ENCODE assay signal across 24 mouse cellular contexts in genomic region chr2:141057455-141057833, GRCm38 (mm10).
DNase-seq lines count a peak whose midpoint lies in the region; ATAC-seq and TF ChIP-seq lines count a peak whose summit lies in the region.
"Had no signal": no experiment of that assay in that cellular context is flagged by ENCODE, and none has a peak within 500 bp of the region (broad histone marks: within the 10 kb centered on the region; RNA-seq: fewer than 3 reads in every experiment).

No protein-coding gene starts in this region.

- no peaks in the 10 kb centered on the region for H3K9me3 ChIP-seq in neural tube, embryonic 12.5 days
- no peaks in the 10 kb centered on the region for H3K9me3 ChIP-seq in neural tube, embryonic 15.5 days (replicated peaks)
- no peaks in the 10 kb centered on the region for H3K9me3 ChIP-seq in forebrain, embryonic 15.5 days
- H3K9me3 ChIP-seq in midbrain, embryonic 11.5 days (ENCODE audit: control insufficient read depth, low read length) = no peaks in the 10 kb centered on the region
- H3K9me3 ChIP-seq in midbrain, postnatal 0 days (ENCODE audit: low read length) = no peaks in the 10 kb centered on the region
- H3K9me3 ChIP-seq: embryonic facial prominence, embryonic 13.5 days; G1E; heart, embryonic 12.5 days had no signal

- H3K4me1 ChIP-seq in neural tube, embryonic 12.5 days = 0 out of 2 replicates have a peak, but pooled peaks cover 5% of the 10 kb centered on the region
- no peaks in the 10 kb centered on the region for H3K4me1 ChIP-seq in neural tube, embryonic 15.5 days
- peaks cover 9% of the 10 kb centered on the region for H3K4me1 ChIP-seq in forebrain, embryonic 15.5 days
- H3K4me1 ChIP-seq in midbrain, embryonic 11.5 days (ENCODE audit: control insufficient read depth, insufficient read depth, low read length) = peaks cover 12% of the 10 kb centered on the region; the same call in 1 of the 2 replicates
- H3K4me1 ChIP-seq in midbrain, postnatal 0 days (ENCODE audit: insufficient read depth, low read length) = no peaks in the 10 kb centered on the region; the same call in 1 of the 2 replicates
- H3K4me1 ChIP-seq: embryonic facial prominence, embryonic 13.5 days; heart, embryonic 12.5 days had no signal

- 26% methylated on average over 4 of the region's 4 CpGs for WGBS in neural tube, embryonic 12.5 days
- 28% methylated on average over 4 of the region's 4 CpGs for WGBS in neural tube, embryonic 15.5 days
- 5% methylated on average over 4 of the region's 4 CpGs for WGBS in forebrain, embryonic 15.5 days
- WGBS in midbrain, embryonic 11.5 days = 9% methylated on average over 4 of the region's 4 CpGs
- WGBS in midbrain, postnatal 0 days = 11% methylated on average over 4 of the region's 4 CpGs

- no peak overlapping the region for H3K4me2 ChIP-seq in neural tube, embryonic 12.5 days (replicated peaks)
- no peak overlapping the region for H3K4me2 ChIP-seq in neural tube, embryonic 15.5 days
- no peak overlapping the region for H3K4me2 ChIP-seq in forebrain, embryonic 15.5 days (replicated peaks)
- H3K4me2 ChIP-seq in midbrain, embryonic 11.5 days = peak overlapping the region; percentile 3
- H3K4me2 ChIP-seq in midbrain, postnatal 0 days (ENCODE audit: low read depth, low read length, poor library complexity, severe bottlenecking) = no peak overlapping the region; the same call in 1 of the 2 replicates
- H3K4me2 ChIP-seq: embryonic facial prominence, embryonic 13.5 days; heart, embryonic 12.5 days had no signal

- no peaks in the 10 kb centered on the region for H3K36me3 ChIP-seq in neural tube, embryonic 12.5 days
- H3K36me3 ChIP-seq in neural tube, embryonic 15.5 days = no peaks in the 10 kb centered on the region
- H3K36me3 ChIP-seq in forebrain, embryonic 15.5 days = no peaks in the 10 kb centered on the region
- H3K36me3 ChIP-seq in midbrain, embryonic 11.5 days (ENCODE audit: control insufficient read depth, insufficient read depth, low read length) = no peaks in the 10 kb centered on the region
- no peaks in the 10 kb centered on the region for H3K36me3 ChIP-seq in midbrain, postnatal 0 days (ENCODE audit: insufficient read depth, low read length)
- H3K36me3 ChIP-seq: embryonic facial prominence, embryonic 13.5 days; G1E; heart, embryonic 12.5 days had no signal

- H3K27ac ChIP-seq in neural tube, embryonic 12.5 days = no peak overlapping the region
- H3K27ac ChIP-seq in neural tube, embryonic 15.5 days (replicated peaks) = no peak overlapping the region
- peak overlapping the region; percentile 44 for H3K27ac ChIP-seq in forebrain, embryonic 15.5 days (replicated peaks)
- H3K27ac ChIP-seq in midbrain, embryonic 11.5 days (ENCODE audit: low read depth, low read length) = peak overlapping the region; percentile 57; the same call in 1 of the 2 replicates
- no peak overlapping the region for H3K27ac ChIP-seq in midbrain, postnatal 0 days (ENCODE audit: low read depth, low read length)
- H3K27ac ChIP-seq: embryonic facial prominence, embryonic 13.5 days; kidney, postnatal 0 days had no signal

- no peak for DNase-seq in midbrain, embryonic 11.5 days (ENCODE audit: low spot score, missing footprints)
- DNase-seq in midbrain, postnatal 0 days (ENCODE audit: low spot score) = no peak
- no peak for DNase-seq in left cerebral cortex, adult 9 months (ENCODE audit: low spot score in 2 of 2)
- no peak for DNase-seq in yolk sac, embryonic 10.5 days (ENCODE audit: low spot score)
- no peak for DNase-seq in embryo, embryonic 9.5 days (ENCODE audit: extremely low spot score)
- DNase-seq: B cell, adult 2 months; cerebellum, adult 11-12 months; gastrocnemius, postnatal 10 days; heart, adult 18-20 months; heart, postnatal 10 days; lung, postnatal 4 days; right cerebral cortex, postnatal 14 days had no signal

- no peak overlapping the region for H3K9ac ChIP-seq in neural tube, embryonic 12.5 days
- no peak overlapping the region for H3K9ac ChIP-seq in neural tube, embryonic 15.5 days (replicated peaks)
- no peak overlapping the region for H3K9ac ChIP-seq in forebrain, embryonic 15.5 days (replicated peaks)
- H3K9ac ChIP-seq in midbrain, embryonic 11.5 days (ENCODE audit: low read length) = no peak overlapping the region
- H3K9ac ChIP-seq in midbrain, postnatal 0 days (replicated peaks; ENCODE audit: low read length, poor library complexity, severe bottlenecking) = no peak overlapping the region
- H3K9ac ChIP-seq: embryonic facial prominence, embryonic 13.5 days; heart, embryonic 12.5 days had no signal

- no peaks in the 10 kb centered on the region for H3K27me3 ChIP-seq in neural tube, embryonic 12.5 days (replicated peaks)
- no peaks in the 10 kb centered on the region for H3K27me3 ChIP-seq in neural tube, embryonic 15.5 days (replicated peaks)
- no peaks in the 10 kb centered on the region for H3K27me3 ChIP-seq in forebrain, embryonic 15.5 days
- H3K27me3 ChIP-seq in midbrain, embryonic 11.5 days (ENCODE audit: control insufficient read depth, insufficient read depth, low read length) = no peaks in the 10 kb centered on the region
- no peaks in the 10 kb centered on the region for H3K27me3 ChIP-seq in midbrain, postnatal 0 days (ENCODE audit: insufficient read depth, low read length)
- H3K27me3 ChIP-seq: CH12.LX; embryonic facial prominence, embryonic 13.5 days; heart, embryonic 12.5 days; Patski had no signal

- H3K4me3 ChIP-seq in neural tube, embryonic 12.5 days = no peak overlapping the region
- H3K4me3 ChIP-seq in neural tube, embryonic 15.5 days (replicated peaks) = no peak overlapping the region
- no peak overlapping the region for H3K4me3 ChIP-seq in forebrain, embryonic 15.5 days
- H3K4me3 ChIP-seq in midbrain, embryonic 11.5 days (ENCODE audit: low read depth, low read length) = no peak overlapping the region
- no peak overlapping the region for H3K4me3 ChIP-seq in midbrain, postnatal 0 days (ENCODE audit: low read depth, low read length)
- H3K4me3 ChIP-seq: embryonic facial prominence, embryonic 13.5 days; erythroblast, embryonic 14.5 days; heart, embryonic 12.5 days; myocyte had no signal

- no peak for TF ChIP-seq CTCF in midbrain, postnatal 0 days (IDR thresholded peaks at IDR 0.05)

- ATAC-seq in neural tube, embryonic 12.5 days (ENCODE audit: low FRiP score, low read depth) = peak; percentile 29; the same call in 1 of the 2 replicates
- no peak for ATAC-seq in neural tube, embryonic 15.5 days (ENCODE audit: low FRiP score)
- ATAC-seq in forebrain, embryonic 15.5 days (replicated peaks) = peak; percentile 53
- ATAC-seq in midbrain, embryonic 11.5 days (ENCODE audit: low FRiP score) = no peak; the same call in 1 of the 2 replicates
- ATAC-seq in midbrain, postnatal 0 days (ENCODE audit: low FRiP score) = 0 out of 2 replicates have a peak, but pooled peaks have one; percentile 44
- ATAC-seq: intestine, postnatal 0 days; Patski had no signal

Comparison
In these comparisons a context has a peak if more than half of its experiments do, and no peak if none do; other contexts are left out.
1. ATAC-seq: peak in neural tube, embryonic 12.5 days (single experiment), forebrain, embryonic 15.5 days (single experiment) and midbrain, postnatal 0 days (single experiment); none in neural tube, embryonic 15.5 days (single experiment) and midbrain, embryonic 11.5 days (single experiment).
2. H3K27ac ChIP-seq: peak in forebrain, embryonic 15.5 days (single experiment) and midbrain, embryonic 11.5 days (single experiment); none in neural tube, embryonic 12.5 days (single experiment), neural tube, embryonic 15.5 days (single experiment) and midbrain, postnatal 0 days (single experiment).